Mouse (Mus musculus) forebrain, postnatal 0 days (tissue): ENCODE data around the gene 1700011L22Rik. TPM values are rescaled to one million over a fixed set of nuclear protein-coding genes. Genes with fewer than 3 reads are reported as not detected.
A peak's percentile ranks its signal among the peaks of the same experiment; 100 is the strongest.

Experiments
- ATAC-seq: fragments of 200-750 bp; cut with Nextera tagmentation; 2 replicates; pipeline ENCODE4 v1.8.0; 2017; ENCODE audit warnings: mild to moderate bottlenecking, moderate library complexity
- DNase-seq: peaks from one replicate; pipeline ENCODE4 v3.0.0-alpha.2; 2015
- H3K27ac ChIP-seq: fragments of 300-500 bp; sonication (generic); 2 replicates; pipeline ENCODE4 v1.5.1; 2014; ENCODE audit warnings: low read depth, mild to moderate bottlenecking, antibody characterized with exemption, low read length, moderate library complexity, mixed read lengths
- H3K27me3 ChIP-seq: fragments of 300-500 bp; sonication (generic); 2 replicates; pipeline ENCODE4 v1.6.1; 2014; ENCODE audit warnings: mild to moderate bottlenecking, low read length, mixed read lengths; ENCODE audit not compliant: insufficient read depth
- H3K36me3 ChIP-seq: fragments of 300-500 bp; sonication (generic); 2 replicates; pipeline ENCODE4 v1.6.1; 2014; ENCODE audit warnings: mild to moderate bottlenecking, moderate library complexity; ENCODE audit not compliant: insufficient read depth
- H3K4me1 ChIP-seq: fragments of 300-500 bp; sonication (generic); 2 replicates; pipeline ENCODE4 v1.6.1; 2014; ENCODE audit warnings: antibody characterized with exemption; ENCODE audit not compliant: insufficient read depth
- H3K4me2 ChIP-seq: fragments of 300-500 bp; sonication (generic); 2 replicates; pipeline ENCODE4 v1.6.1; 2014; ENCODE audit warnings: low read depth, mild to moderate bottlenecking, moderate library complexity
- H3K4me3 ChIP-seq: fragments of 300-500 bp; sonication (generic); 2 replicates; pipeline ENCODE4 v1.5.1; 2014; ENCODE audit warnings: low read depth, low read length, mixed read lengths
- H3K9ac ChIP-seq: fragments of 300-500 bp; sonication (generic); 2 replicates; pipeline ENCODE4 v1.6.1; 2014; ENCODE audit warnings: mild to moderate bottlenecking
- H3K9me3 ChIP-seq: fragments of 300-500 bp; sonication (generic); 2 replicates; pipeline ENCODE4 v1.6.1; 2016; ENCODE audit warnings: low read length
- CTCF ChIP-seq: sonication (generic); IDR thresholded peaks from 2 replicates; pipeline ENCODE4 v1.5.1; 2016; ENCODE audit warnings: antibody characterized with exemption, control low read depth, low read depth
- WGBS: fragments of 180-500 bp; shearing (Covaris S2); extraction: QIAGEN DNeasy Blood & Tissue Kit; methylation state at CpG from one replicate; pipeline ENCODE4 v1.1.7; 2014; 5-methylcytosine and 5-hydroxymethylcytosine counted together
- polyA plus RNA-seq: library from polyadenylated mRNA; unstranded; fragments of >200 nt; fragmentation: Nextera tagmentation; extraction: Ambion mirVana; gene quantifications from 2 replicates; pipeline ENCODE4 v1.2.1, GENCODE M21; 2015
- total RNA-seq: library from RNA; depleted of rRNA; stranded (reverse); fragments of >200 nt; gene quantifications from 2 replicates; pipeline ENCODE4 v1.2.3, GENCODE M21; 2014; rRNA removed

1700011L22Rik gene
- not detected in 2 replicates for total RNA-seq
- polyA plus RNA-seq = not detected in 2 replicates

- WGBS = 93% methylated on average over 6 of the region's 6 CpGs
These were observed at the start of gene 1700011L22Rik for GRCm38 (mm10) chr8:79248470-79248869. Gene 1700011L22Rik, minus strand, starts transcription at chr8:79248570.

DNA sequence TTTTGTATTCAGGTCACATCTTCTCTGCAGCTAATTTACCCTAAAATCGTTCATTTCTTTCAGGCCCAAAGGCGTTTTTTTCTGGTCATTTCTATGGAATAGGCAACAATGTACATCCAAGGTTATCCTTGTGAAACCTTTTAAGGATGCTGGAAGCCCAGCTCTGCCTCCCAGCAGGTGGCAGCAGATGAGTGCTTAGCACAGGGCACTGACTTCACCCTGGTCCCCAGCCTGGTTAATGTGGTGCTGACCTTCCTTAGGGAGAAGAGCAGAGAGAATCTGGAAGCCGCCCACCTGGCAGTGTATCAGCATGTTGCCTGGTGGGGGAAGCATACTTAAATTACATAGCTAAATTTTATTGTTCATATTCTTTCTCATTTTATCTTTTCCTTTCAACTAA is 49.4 kb upstream of the 1700011L22Rik start:
- peak; percentile 87 for TF ChIP-seq CTCF
- Histone ChIP-seq H3K27ac (no peak overlapping the region), H3K4me3 (no peak overlapping the region), H3K36me3 (no peaks in the 10 kb centered on the region), H3K9ac (no peak overlapping the region), H3K27me3 (no peaks in the 10 kb centered on the region), H3K9me3 (no peaks in the 10 kb centered on the region), H3K4me1 (peaks cover 11% of the 10 kb centered on the region; the same call in 1 of the 2 replicates), H3K4me2 (no peak overlapping the region)
- 22% methylated on average over 3 of the region's 3 CpGs for WGBS
- ATAC-seq = no peak
- peak; percentile 67 for DNase-seq

More at GRCm38 (mm10) chr8:79248470-79248869, at the start of gene 1700011L22Rik:
- Histone ChIP-seq H3K36me3 (no peaks in the 10 kb centered on the region), H3K9me3 (no peaks in the 10 kb centered on the region), H3K9ac (no peak within 1 kb of the TSS), H3K4me1 (no peaks in the 10 kb centered on the region), H3K4me3 (no peak within 1 kb of the TSS), H3K27me3 (no peaks in the 10 kb centered on the region), H3K4me2 (no peak within 1 kb of the TSS), H3K27ac (no peak within 1 kb of the TSS)
- no peak for TF ChIP-seq CTCF
- no peak for DNase-seq
- no peak for ATAC-seq

- Histone ChIP-seq H3K36me3 (no peaks in the 10 kb centered on the region), H3K9me3 (no peaks in the 10 kb centered on the region), H3K27ac (peak overlapping the region; percentile 95), H3K27me3 (no peaks in the 10 kb centered on the region), H3K4me1 (peaks cover 17% of the 10 kb centered on the region; the same call in 1 of the 2 replicates), H3K4me3 (peak overlapping the region; percentile 62), H3K9ac (peak overlapping the region; percentile 76), H3K4me2 (peak overlapping the region; percentile 80)
- 15% methylated on average over 18 of the region's 18 CpGs for WGBS
- no peak for DNase-seq
- no peak for ATAC-seq
- no peak for TF ChIP-seq CTCF
These were observed 47.1 kb upstream of the 1700011L22Rik start for GRCm38 (mm10) chr8:79295276-79296105.

- Histone ChIP-seq H3K4me1 (peaks cover 17% of the 10 kb centered on the region; the same call in 1 of the 2 replicates), H3K36me3 (no peaks in the 10 kb centered on the region), H3K27ac (peak within 1 kb of the TSS; percentile 95), H3K4me2 (peak within 1 kb of the TSS; percentile 80), H3K4me3 (peak within 1 kb of the TSS; percentile 62), H3K9ac (peak within 1 kb of the TSS; percentile 76), H3K27me3 (no peaks in the 10 kb centered on the region), H3K9me3 (no peaks in the 10 kb centered on the region)
- TF ChIP-seq CTCF = peak; percentile 57
- DNase-seq = peak; percentile 99
- 5% methylated on average over 57 of the region's 74 CpGs for WGBS
- ATAC-seq = peak; percentile 98
These were observed 46.4 kb upstream of the 1700011L22Rik start, which contains the start of gene Mmaa for GRCm38 (mm10) chr8:79294610-79295275. Gene Mmaa, minus strand, starts transcription at chr8:79294937.

- H3K27me3 ChIP-seq = no peaks in the 10 kb centered on the region
- no peaks in the 10 kb centered on the region for H3K36me3 ChIP-seq
- no peak for TF ChIP-seq CTCF
- H3K4me1 ChIP-seq = peaks cover 17% of the 10 kb centered on the region; the same call in 1 of the 2 replicates
- H3K9me3 ChIP-seq = no peaks in the 10 kb centered on the region
- ATAC-seq (no peak), DNase-seq (peak; percentile 3)
- peak overlapping the region; percentile 76 for H3K9ac ChIP-seq
- WGBS = 50% methylated on average over 3 of the region's 3 CpGs
- peak overlapping the region; percentile 80 for H3K4me2 ChIP-seq
- H3K27ac ChIP-seq = peak overlapping the region; percentile 95; the same call in 1 of the 2 replicates
- peak overlapping the region; percentile 62 for H3K4me3 ChIP-seq
These were observed 45.5 kb upstream of the 1700011L22Rik start for GRCm38 (mm10) chr8:79293841-79294240.

DNA sequence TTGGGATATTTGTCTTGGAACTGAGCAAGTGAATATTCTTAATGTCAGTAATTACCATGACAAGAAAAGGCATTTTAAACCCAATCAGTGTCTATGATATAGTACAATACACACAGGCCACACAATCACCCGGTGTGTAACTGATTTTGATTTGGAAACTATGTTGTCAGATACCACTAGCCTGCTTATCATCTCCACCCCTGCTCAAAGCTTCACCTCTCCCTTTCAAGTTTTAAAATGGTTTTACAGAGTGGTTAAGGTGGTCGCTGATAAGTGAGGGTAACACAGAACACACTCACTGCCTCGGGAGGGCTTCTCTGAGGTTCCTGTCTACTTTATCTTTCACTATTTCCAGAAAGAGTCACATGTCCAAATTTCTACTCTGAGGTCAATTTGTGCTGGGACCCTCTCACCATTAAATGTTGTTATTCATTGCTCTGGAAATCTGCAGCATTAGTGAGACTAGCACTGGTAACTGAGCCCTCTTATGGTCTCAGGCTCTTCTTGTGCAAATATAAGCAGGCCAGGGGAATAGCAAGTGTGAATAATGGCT is 44.4 kb upstream of the 1700011L22Rik start:
- DNase-seq (no peak), ATAC-seq (no peak)
- H3K4me1 ChIP-seq = peaks cover 17% of the 10 kb centered on the region; the same call in 1 of the 2 replicates
- no peak for TF ChIP-seq CTCF
- no peaks in the 10 kb centered on the region for H3K27me3 ChIP-seq
- H3K9ac ChIP-seq = peak overlapping the region; percentile 76; the same call in 1 of the 2 replicates
- H3K4me3 ChIP-seq = no peak overlapping the region
- H3K27ac ChIP-seq = no peak overlapping the region
- H3K4me2 ChIP-seq = peak overlapping the region; percentile 80; the same call in 1 of the 2 replicates
- 88% methylated on average over 3 of the region's 3 CpGs for WGBS
- no peaks in the 10 kb centered on the region for H3K9me3 ChIP-seq
- H3K36me3 ChIP-seq = no peaks in the 10 kb centered on the region
